Mouse (Mus musculus): ENCODE measurements around the gene Tapt1.

DNA sequence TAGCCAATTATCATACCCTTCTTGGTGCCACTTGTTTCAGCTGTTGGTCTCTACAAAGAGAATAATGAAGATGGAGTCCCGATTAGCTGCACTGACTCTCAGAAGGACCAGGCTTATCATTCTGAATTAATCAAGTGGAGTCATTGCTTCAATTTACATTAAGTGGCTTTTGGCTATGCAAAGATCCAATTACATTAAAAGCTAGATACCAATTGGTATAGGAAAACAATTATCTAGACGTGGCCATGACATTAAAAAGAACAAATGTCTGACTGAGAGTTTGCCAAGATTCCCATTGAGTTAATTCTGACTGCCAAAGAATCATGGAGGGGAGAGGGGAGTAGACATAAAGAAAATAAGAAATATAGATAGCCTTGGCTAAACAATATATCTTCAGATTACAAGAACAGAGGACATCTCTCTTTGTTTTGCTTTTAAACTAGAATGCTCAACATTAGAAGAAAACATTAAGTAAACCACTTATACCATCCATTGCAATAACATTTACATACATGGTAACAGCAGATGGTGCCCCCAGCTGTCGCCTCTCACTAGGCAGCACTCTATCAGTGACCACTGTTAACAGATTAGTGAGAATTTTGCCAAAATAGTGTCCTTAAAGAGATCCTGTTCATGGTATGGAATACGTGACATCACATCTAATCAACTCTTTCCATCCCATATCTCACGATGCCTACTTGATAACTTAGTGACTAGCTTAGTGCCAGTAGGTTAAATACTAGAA is 24.0 kb upstream of the Tapt1 start:
- TF ChIP-seq CTCF (IDR thresholded peaks at IDR 0.05; ENCODE audit: insufficient read depth, low read length) (no peak), POLR2A (IDR thresholded peaks at IDR 0.05; ENCODE audit: borderline replicate concordance, extremely low read depth, low read depth, low read length) (no peak)

Data from lung, adult 2 months (tissue).